Mouse (Mus musculus) liver, postnatal 0 days (tissue): ENCODE measurements around the gene Kirrel3. TPM values are rescaled to one million over a fixed set of nuclear protein-coding genes. Genes with fewer than 3 reads are reported as not detected.

Experiments
- ATAC-seq: fragments of 200-750 bp; cut with Nextera tagmentation; 2 replicates; pipeline ENCODE4 v1.8.0; 2017; ENCODE audit warnings: mild to moderate bottlenecking, moderate library complexity
- DNase-seq: peaks from one replicate; pipeline ENCODE4 v3.0.0-alpha.2; 2016
- H3K27ac ChIP-seq: fragments of 300-500 bp; sonication (generic); 2 replicates; pipeline ENCODE4 v1.5.1; 2014; ENCODE audit warnings: antibody characterized with exemption, moderate library complexity, mild to moderate bottlenecking, low read depth
- H3K27me3 ChIP-seq: fragments of 300-500 bp; sonication (generic); 2 replicates; pipeline ENCODE4 v1.6.1; 2014; ENCODE audit warnings: low read length, control low read depth, mixed read lengths; ENCODE audit not compliant: insufficient read depth
- H3K36me3 ChIP-seq: fragments of 300-500 bp; sonication (generic); replicated peaks from 2 replicates; pipeline ENCODE4 v1.6.1; 2014; ENCODE audit warnings: mild to moderate bottlenecking, control low read depth, low read length, moderate library complexity, mixed read lengths; ENCODE audit not compliant: insufficient read depth
- H3K4me1 ChIP-seq: fragments of 300-500 bp; sonication (generic); 2 replicates; pipeline ENCODE4 v1.6.1; 2014; ENCODE audit warnings: antibody characterized with exemption, mild to moderate bottlenecking, control low read depth; ENCODE audit not compliant: insufficient read depth
- H3K4me2 ChIP-seq: fragments of 300-500 bp; sonication (generic); 2 replicates; pipeline ENCODE4 v1.6.1; 2014; ENCODE audit warnings: low read depth, mild to moderate bottlenecking, low read length, moderate library complexity, mixed read lengths
- H3K4me3 ChIP-seq: fragments of 300-500 bp; sonication (generic); 2 replicates; pipeline ENCODE4 v1.5.1; 2014; ENCODE audit warnings: low read depth, low read length
- H3K9ac ChIP-seq: fragments of 300-500 bp; sonication (generic); replicated peaks from 2 replicates; pipeline ENCODE4 v1.6.1; 2014; ENCODE audit warnings: mild to moderate bottlenecking, moderate library complexity
- H3K9me3 ChIP-seq: fragments of 300-500 bp; sonication (generic); 2 replicates; pipeline ENCODE4 v1.6.1; 2016; ENCODE audit warnings: mild to moderate bottlenecking, control low read depth, low read length, mixed read lengths
- CTCF ChIP-seq: sonication (generic); IDR thresholded peaks from 2 replicates; pipeline ENCODE4 v1.5.1; 2016; ENCODE audit warnings: antibody characterized with exemption, low read depth
- EP300 ChIP-seq: IDR thresholded peaks from 2 replicates; pipeline ENCODE4 v1.6.1; 2016; ENCODE audit warnings: antibody characterized with exemption, low read depth, mild to moderate bottlenecking
- WGBS: fragments of 180-500 bp; shearing (Covaris S2); extraction: QIAGEN DNeasy Blood & Tissue Kit; methylation state at CpG from one replicate; pipeline ENCODE4 v1.1.7; 2014; ENCODE audit not compliant: insufficient replicate concordance; 5-methylcytosine and 5-hydroxymethylcytosine counted together
- polyA plus RNA-seq: library from polyadenylated mRNA; unstranded; fragments of >200 nt; fragmentation: Nextera tagmentation; extraction: Ambion mirVana; gene quantifications from 2 replicates; pipeline ENCODE4 v1.2.1, GENCODE M21; 2015

The Kirrel3 gene
- polyA plus RNA-seq, 1 experiment from 2014 or later, result 0.07 TPM

GRCm38 (mm10) chr9:34787915-34788314 lies 302.2 kb downstream of the Kirrel3 start:
- Histone ChIP-seq H3K4me2 (no peak overlapping the region), H3K36me3 (no peaks in the 10 kb centered on the region), H3K4me1 (no peaks in the 10 kb centered on the region), H3K27me3 (no peaks in the 10 kb centered on the region), H3K9me3 (no peaks in the 10 kb centered on the region), H3K27ac (no peak overlapping the region), H3K4me3 (no peak overlapping the region), H3K9ac (no peak overlapping the region)
- WGBS, result 47% methylated on average over 3 of the region's 3 CpGs
- DNase-seq (no peak), ATAC-seq (no peak)
- TF ChIP-seq CTCF (no peak), EP300 (no peak)

- 31% methylated on average over 4 of the region's 4 CpGs for WGBS
- no peak overlapping the region for H3K9ac ChIP-seq
Observed at GRCm38 (mm10) chr9:34795226-34795625, 309.5 kb downstream of the Kirrel3 start.

GRCm38 (mm10) chr9:34797688-34798339 lies 312.1 kb downstream of the Kirrel3 start:
- no peak overlapping the region for H3K27ac ChIP-seq
- 55% methylated on average over 6 of the region's 6 CpGs for WGBS
- H3K4me3 ChIP-seq, result no peak overlapping the region

More at GRCm38 (mm10) chr9:34795226-34795625, 309.5 kb downstream of the Kirrel3 start:
- Histone ChIP-seq H3K27ac (no peak overlapping the region), H3K4me2 (no peak overlapping the region), H3K27me3 (no peaks in the 10 kb centered on the region), H3K4me1 (no peaks in the 10 kb centered on the region), H3K36me3 (no peaks in the 10 kb centered on the region), H3K9me3 (no peaks in the 10 kb centered on the region), H3K4me3 (no peak overlapping the region)
- no peak for ATAC-seq
- TF ChIP-seq CTCF (no peak), EP300 (no peak)
- no peak for DNase-seq

GRCm38 (mm10) chr9:34801662-34802061 lies 316.0 kb downstream of the Kirrel3 start:
- DNase-seq (no peak), ATAC-seq (no peak)
- no peak overlapping the region for H3K9ac ChIP-seq
- TF ChIP-seq CTCF (no peak), EP300 (no peak)
- H3K27ac ChIP-seq, result no peak overlapping the region
- H3K9me3 ChIP-seq, result no peaks in the 10 kb centered on the region
- H3K4me2 ChIP-seq, result no peak overlapping the region
- WGBS, result 78% methylated on average over 6 of the region's 6 CpGs
- H3K4me3 ChIP-seq, result no peak overlapping the region
- H3K27me3 ChIP-seq, result no peaks in the 10 kb centered on the region
- no peaks in the 10 kb centered on the region for H3K36me3 ChIP-seq
- H3K4me1 ChIP-seq, result no peaks in the 10 kb centered on the region

More at GRCm38 (mm10) chr9:34797688-34798339, 312.1 kb downstream of the Kirrel3 start:
- Histone ChIP-seq H3K4me2 (no peak overlapping the region), H3K36me3 (no peaks in the 10 kb centered on the region), H3K9me3 (no peaks in the 10 kb centered on the region), H3K4me1 (no peaks in the 10 kb centered on the region), H3K9ac (no peak overlapping the region), H3K27me3 (no peaks in the 10 kb centered on the region)
- DNase-seq (no peak), ATAC-seq (no peak)
- TF ChIP-seq CTCF (no peak), EP300 (no peak)

- Histone ChIP-seq H3K9ac (no peak overlapping the region), H3K4me2 (no peak overlapping the region), H3K4me3 (no peak overlapping the region), H3K9me3 (no peaks in the 10 kb centered on the region), H3K27me3 (no peaks in the 10 kb centered on the region), H3K4me1 (no peaks in the 10 kb centered on the region), H3K27ac (no peak overlapping the region), H3K36me3 (no peaks in the 10 kb centered on the region)
- 76% methylated on average over 3 of the region's 3 CpGs for WGBS
- TF ChIP-seq CTCF (no peak), EP300 (no peak)
- no peak for ATAC-seq
- DNase-seq, result no peak
Observed at GRCm38 (mm10) chr9:34806854-34807253, 321.2 kb downstream of the Kirrel3 start.

GRCm38 (mm10) chr9:34809993-34810513 lies 324.4 kb downstream of the Kirrel3 start:
- no peaks in the 10 kb centered on the region for H3K36me3 ChIP-seq
- ATAC-seq, result no peak
- H3K4me1 ChIP-seq, result no peaks in the 10 kb centered on the region
- no peaks in the 10 kb centered on the region for H3K9me3 ChIP-seq
- no peak overlapping the region for H3K4me3 ChIP-seq
- TF ChIP-seq EP300 (no peak), CTCF (no peak)
- H3K27ac ChIP-seq, result no peak overlapping the region
- no peak overlapping the region for H3K4me2 ChIP-seq
- H3K27me3 ChIP-seq, result no peaks in the 10 kb centered on the region
- 66% methylated on average over 5 of the region's 5 CpGs for WGBS
- no peak for DNase-seq
- H3K9ac ChIP-seq, result no peak overlapping the region
